Mouse (Mus musculus) spleen, adult 12 weeks (tissue): ENCODE measurements around the gene Ncapd3.
A peak's percentile ranks its signal among the peaks of the same experiment; 100 is the strongest.

Experiments used
- DNase-seq: peaks from one replicate; pipeline ENCODE4 v3.0.0; 2022; ENCODE audit warnings: low spot score

Ncapd3 gene

DNA sequence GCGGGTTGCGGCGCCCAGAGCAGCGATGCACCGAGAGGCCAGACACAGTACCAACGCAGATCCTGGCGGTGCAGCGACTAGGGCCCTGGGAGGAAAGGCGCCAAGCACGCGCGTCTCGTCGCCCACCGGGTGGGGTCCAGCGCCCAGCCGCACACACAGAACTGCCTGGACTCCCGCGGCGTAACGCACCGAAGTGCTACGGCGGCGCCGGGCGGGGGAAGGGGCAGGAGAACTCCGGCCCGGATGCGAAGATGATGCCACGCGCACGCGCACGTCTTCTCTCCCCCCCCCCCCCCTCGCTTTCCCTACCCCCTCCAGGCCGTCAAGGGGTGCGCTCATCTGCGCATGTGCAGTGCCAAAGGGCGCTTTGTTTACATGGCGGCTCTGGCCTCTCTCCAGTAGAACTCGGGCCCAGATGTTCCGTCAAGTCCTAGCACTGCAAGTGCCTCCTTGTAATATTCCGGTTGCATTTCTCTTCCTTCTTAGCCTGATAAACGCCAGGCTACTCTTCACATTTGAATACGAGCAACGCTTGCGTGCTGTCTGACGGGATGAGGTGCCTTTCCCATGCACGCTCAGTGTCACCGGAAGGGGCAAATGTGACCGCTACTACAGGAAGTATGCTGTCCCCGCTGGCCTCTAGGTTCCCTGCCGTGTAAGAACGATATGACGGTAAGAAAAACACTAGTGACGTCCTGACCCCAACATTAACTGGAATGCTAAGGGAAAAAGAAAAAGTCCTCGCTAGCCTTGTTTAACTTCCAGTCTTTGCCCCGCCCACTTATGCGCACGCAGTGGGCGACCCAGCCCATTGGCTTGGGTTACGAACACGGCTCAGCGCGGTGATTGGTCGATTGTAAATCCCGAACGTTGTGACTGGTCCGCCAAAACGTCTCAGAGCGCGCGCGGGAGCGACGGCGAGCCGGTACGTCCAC lies at the start of gene Ncapd3, which contains the start of gene Vps26b:
Gene Ncapd3, plus strand, starts transcription at position 348 of the 935 bp plus-strand sequence.
Gene Vps26b, minus strand, starts transcription at position 238 of the 935 bp plus-strand sequence.
- DNase-seq = peak; percentile 94

DNA sequence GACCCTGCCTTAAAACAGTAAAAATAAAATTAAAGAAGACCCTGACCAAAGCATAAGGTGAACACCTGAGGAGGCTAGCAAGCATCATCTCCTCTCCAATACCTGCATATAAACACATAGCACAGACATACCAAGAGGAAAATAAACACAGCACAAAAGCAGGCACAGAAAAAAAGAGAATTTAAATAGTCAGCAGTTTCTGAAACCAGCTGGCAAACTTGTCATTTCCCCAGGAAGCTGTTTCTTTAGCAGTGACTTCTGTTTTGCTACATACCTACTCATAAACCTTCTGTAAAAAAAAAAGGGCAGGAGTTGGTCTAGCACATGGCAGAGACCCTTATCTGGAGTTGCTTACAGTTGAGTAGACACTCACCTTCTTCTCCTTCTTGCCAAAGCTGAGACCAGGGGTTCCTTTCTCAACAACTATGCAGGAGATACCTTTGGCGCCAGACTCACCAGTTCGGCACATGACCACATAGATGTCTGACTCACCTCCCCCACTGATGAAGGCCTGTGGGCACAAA lies 44.8 kb upstream of the Ncapd3 start:
- DNase-seq = no peak

DNA sequence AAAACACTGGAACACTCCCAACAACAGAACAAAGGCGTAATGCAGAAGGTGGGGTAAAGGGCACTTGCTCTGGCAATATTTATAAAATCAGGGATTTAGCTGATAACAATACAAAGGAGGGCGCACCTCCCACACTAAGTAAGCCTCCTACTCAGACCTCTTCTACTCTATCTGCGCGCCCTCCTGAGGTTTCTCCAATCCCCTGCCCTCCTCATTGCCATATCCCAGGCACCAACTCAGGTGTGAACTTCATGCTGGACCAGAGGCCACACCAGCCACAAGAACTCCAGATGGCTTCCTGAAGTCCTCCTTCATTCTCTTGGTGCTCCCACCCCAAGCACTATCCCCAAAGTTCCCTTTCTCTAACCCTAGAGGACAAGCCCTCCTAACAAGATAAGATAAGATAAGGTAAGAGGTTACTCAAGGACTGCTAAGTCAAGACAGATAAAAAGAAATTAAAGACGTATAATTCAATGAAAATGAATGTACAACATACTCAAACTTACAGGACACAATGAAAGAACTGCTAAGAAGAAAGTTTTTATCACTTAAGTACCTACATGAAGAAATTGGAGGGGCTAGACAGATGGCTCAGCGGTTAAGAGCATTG lies 44.2 kb upstream of the Ncapd3 start:
- DNase-seq = no peak

DNA sequence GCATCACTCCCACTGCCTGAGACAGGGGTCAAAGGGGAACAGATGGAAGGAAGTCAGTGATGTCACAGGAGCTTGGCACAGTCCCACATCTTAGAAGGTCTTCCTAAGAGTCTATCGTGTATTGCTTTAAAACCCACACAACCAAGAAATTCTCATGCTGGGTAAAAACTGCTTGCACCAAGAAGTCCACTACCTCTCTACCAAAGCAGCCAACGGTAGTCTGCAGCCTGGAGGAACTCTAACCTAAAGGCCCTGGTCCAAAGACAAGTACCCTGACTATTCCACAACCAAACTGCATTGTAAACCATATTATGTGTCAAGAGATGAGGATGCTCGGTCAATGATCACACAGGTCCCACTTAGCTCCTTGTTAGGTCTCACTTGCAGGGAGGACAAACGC lies 39.8 kb upstream of the Ncapd3 start:
- DNase-seq = no peak

DNA sequence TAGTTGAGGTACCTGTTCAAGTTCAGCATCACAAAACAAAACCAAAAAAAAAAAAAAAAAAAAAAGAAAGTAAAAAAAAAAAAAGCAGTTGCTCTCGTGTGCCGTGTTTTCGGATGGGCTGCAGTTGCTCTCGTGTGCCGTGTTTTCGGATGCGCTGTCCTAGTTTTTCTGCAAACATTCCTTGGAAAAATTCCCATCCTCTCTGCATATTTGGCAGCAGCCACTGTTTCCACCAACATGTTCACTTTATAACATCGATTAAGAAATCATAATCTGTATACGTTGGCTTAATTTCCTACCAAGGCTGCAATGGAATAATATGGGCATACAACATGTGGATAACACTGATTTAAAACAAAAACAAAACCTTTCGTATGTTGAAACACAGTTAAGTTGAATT lies 36.9 kb upstream of the Ncapd3 start:
- DNase-seq = no peak

DNA sequence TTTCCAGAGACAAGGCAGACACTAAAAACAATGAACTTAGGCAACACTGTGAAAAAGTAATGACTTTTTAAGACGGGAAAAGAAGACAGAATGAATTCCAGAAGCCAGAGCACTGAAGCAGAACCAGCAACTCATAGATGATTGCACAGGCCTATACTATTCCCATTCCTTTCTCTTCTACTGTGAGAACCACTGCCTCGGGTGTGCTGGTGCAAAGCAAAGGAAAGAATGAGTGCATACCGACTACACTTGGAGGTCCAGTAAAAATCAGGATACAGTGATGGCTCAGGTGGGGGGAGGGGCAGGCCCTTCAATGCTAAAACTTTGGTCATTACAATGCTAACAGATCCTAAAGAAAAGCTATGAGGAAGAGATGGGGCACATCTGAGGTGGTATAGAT lies 36.1 kb upstream of the Ncapd3 start:
- no peak for DNase-seq

DNA sequence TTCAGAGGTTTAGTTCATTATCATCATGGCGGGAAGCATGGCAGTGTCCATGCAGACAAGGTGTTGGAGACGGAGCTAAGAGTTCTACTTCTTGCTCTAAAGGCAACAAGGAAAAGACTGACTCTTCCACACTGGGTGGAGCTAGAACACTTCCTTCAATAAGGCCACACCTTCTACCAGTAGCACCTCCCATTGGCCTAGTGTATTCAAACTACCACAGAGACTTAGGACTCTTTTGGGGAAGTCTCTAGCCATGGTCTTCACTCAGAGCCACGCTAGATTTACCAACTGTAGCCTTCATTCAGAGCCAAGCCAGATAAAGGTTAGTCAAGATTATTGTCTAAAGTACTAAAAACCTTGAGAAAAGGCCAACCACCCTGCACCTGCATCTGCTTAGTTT lies 32.9 kb upstream of the Ncapd3 start:
- DNase-seq = no peak

DNA sequence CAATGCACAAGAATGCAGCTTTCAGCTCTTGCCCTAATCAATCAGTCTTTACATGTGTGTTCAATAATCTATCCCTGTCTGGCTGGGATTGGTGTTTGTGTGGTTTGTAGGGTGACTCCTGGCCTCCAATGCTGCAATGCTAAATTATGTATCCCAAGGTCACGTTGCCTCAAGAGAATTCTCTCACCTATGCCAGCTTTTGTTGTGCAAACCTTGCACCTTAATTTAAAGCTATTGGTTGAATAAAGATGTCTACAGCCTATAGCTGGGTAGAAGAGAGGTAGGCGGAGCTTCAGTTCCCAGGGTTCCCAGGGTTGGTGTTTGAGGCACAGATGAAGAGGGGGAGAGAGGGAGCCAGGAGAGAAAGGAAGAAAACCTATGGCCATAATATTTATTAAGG lies 32.5 kb upstream of the Ncapd3 start:
- no peak for DNase-seq

DNA sequence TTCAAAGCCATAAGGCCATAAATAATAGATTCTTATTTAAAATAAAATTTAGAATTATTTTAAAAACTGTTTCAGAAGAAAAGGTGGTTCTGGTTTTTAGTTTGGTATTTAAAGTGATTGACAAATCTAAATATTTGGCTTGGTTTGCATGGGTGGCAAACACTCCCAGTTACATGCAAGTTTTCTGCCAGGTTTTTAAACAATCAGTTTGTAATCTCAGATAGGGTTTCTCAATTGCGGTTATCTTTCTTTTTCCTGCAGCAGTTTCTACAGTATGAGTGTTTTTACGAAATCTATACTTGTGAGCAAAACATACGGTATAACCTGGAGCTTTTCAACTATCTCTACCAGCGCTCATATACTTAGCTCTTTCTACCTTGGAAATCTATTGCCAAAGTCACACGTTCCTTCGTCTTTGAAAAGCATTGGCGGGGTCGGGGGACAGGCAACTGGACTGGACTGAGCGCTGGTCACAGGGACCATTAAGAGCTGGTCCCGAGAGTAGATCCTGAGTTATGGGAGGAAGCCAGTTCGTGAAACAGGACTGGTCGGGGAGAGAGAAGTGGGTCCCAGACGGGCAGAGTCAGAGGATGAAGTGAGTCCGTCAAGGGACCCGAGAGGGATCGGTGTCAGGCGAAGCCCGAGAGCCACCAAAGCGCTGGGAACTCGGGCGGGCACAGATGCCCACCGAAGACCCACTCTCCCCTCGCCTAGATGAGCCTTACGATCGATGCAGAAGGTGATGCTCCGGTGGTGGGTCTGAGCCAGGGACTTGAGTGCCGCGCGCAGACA lies 31.1 kb upstream of the Ncapd3 start:
- DNase-seq = no peak

DNA sequence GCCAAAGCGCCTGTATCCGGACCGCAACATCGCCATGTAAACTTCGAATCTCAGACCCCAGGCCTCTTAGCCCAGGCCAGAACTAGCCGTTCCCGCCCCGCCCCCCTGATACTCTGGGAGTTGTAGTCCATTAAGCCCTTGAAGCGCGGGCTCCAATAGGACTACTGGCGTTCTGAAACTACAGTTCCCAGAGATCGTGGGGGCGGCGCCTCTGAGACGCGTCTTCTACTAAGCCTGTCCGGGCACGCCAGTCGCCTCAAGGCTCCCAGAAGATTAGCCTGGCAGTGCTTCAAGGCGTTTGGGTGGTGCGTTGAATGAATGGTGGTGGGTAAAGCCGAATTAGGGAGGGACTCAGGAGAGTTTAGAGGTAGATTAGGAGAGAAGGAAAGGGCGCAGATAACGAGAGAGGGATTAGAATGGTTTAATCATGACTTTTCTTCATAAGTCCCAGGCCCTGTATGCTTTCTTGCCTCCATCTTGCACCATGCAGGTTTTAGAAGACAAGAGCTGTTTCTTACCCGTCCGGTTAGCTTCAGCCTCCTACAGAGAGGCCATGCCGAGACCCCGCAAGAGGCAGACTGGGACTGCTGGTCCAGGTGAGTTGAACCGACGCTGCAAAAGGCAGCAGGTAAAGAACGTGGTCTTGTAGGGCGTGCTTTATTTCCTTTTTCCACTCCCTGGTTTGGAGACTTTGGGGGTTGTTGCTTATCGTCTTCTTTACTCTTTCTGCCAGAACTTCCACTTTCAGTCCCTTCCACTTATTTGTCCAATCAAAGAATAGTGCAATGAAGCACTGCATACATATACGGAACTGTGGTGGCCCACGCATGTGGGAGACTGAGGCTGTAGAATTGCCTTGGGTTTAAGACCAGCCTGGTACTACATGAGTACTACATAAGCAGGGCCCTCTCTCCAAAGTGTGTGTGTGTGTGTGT lies 30.2 kb upstream of the Ncapd3 start, which contains the start of the genes Acad8 and Thyn1:
Gene Acad8, minus strand, starts transcription at position 106 of the 935 bp plus-strand sequence.
Gene Thyn1, plus strand, starts transcription at position 250 of the 935 bp plus-strand sequence.
- DNase-seq = peak; percentile 80

DNA sequence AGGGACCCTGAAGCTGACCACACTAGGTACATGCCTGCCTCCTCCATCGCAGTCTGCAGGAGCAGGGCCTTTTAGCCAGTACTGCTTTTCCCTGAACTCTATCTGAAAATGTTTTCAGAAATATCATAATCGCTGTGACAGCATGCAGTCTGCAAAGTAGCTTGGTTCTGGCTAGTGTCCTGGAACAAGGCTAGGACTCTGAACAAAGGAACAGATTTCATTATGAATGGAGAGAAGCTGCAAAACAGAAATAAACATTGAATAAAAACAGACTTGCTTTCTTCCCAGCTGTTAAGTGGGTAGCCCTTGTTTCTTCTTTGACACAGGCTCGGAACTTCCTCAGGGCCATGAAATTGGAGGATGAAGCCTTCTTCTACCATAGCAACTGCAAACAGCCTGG lies 24.7 kb upstream of the Ncapd3 start:
- DNase-seq = no peak

DNA sequence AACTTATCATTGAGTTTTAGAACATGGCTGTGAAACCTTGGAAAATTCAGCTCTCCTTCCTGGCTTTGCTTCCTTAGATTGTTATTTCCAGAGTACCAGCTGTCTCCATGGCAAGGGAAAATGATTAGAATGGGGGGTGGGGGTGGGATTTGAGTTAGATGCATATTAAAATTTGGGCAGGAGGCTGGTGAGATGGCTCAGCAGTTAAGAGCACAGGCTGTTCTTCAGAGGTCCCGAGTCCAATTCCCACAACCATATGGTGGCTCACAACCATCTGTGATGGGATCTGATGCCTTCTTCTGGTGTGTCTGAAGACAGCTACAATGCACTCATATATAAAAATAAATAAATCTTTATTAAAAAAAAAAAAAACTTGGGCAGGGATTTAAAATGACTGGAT lies 24.0 kb upstream of the Ncapd3 start:
- DNase-seq = no peak

DNA sequence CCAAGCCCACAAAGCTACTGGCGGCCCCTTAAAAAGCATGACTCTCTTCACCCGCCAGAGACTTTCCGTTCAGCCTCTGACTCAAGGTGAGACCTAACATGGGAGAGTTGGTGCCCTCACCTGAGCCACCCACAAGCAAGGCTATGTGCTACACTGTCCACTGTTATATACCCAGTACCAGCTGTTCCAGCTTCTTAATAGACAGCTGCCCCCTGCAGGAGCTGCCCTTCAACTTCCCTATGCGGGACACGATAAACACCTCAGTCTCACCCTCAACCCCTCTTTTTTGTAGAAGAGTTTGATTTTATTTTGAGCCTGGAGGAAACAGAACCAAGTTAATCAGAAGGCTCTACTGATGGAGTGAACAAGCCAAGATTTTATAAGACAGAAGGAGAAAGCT lies 23.1 kb upstream of the Ncapd3 start:
- DNase-seq = no peak

DNA sequence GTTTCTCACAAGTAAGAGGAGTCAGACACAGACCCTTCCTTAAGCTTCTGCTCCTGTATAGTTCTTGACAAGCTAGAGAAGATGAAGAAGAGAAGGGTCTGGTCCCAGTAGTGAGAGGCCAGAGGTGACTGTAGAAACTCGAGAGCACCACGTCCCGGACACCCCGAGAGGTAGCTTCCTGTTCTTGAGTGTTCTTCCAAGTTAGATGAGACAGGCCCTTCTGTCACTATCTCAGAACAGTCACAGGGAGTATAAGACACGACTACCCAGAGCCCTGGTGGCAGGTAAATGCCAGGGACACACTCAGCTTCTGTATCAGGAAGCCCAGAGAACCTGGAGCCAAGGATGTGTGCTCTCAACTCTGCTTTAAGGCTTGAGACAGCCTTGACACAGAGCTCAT lies 20.7 kb upstream of the Ncapd3 start:
- DNase-seq = no peak

DNA sequence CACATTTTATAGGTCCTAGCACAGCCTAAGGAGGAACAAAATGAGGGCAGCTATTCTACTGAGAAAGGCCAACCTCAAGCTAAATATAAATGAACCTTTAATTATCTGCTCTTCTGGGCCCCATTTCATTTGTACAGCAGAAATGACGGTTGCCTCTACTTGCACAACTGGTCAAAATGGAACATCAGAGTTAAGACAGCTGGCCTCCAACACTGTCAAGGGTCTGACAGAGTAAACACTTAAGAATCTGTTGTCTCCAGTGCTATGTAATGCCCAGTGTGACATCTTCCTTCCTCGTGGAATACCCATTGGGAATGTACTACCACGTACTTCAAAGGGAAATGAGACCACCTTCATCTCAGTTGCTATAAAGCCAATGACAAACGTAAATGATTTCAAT lies 18.4 kb upstream of the Ncapd3 start:
- DNase-seq = no peak

DNA sequence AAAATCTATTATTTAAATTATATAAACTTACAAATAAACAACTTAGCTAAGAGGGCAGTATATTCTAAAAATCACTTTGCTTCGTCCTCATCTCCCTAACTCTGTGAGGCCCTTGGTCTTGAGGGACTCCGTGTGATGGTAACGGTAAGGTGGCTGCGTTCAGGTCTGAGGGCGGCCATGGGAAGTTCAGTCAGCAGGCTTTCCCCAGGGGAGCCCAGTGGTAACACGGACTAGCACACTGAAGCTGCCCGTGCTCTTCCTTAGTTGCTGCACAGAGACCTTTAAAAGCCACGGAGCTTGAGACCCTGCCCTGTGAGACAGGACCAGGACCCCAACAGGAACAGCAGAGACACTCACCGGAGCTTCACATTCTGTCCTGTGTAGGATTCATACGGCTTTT lies 11.0 kb upstream of the Ncapd3 start:
- DNase-seq = no peak

DNA sequence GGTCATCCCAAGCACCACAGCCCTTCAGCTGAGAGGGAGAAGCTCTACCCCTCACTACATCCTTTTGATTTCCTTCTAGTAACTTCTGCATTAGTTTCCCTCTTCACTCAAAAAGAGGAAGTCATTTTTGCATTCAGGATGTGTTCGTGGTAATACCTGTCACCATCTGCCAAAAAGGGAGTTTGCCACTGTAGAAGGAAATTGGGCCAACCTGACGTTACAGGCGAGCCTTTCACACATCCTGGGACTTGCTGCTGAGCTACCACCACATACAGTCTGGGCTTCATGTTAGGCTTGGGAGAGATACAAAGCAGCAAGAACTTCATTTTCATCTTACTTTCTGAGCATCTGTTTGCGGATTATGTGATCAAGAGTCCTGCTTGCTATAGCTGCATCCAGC lies 6.3 kb upstream of the Ncapd3 start:
- DNase-seq = peak; percentile 10

DNA sequence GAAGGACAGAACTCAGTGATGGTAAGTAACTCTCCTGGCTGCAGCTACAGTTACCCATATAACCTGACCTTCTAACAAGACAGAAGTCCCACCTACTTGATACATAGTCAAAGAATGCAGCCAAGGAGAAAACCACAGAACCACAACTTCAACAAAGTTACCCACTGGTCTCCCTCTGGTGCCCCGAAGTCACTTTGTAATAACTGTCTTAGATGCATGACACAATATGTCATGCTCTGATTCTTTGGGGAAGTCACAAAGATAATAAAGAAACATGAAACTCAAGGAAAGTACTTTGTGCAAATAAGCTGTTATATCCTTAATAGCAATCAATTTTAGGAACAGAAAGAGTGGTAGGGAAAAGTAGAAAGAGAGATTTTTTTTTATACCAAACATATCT lies 3.3 kb upstream of the Ncapd3 start:
- peak; percentile 12 for DNase-seq

DNA sequence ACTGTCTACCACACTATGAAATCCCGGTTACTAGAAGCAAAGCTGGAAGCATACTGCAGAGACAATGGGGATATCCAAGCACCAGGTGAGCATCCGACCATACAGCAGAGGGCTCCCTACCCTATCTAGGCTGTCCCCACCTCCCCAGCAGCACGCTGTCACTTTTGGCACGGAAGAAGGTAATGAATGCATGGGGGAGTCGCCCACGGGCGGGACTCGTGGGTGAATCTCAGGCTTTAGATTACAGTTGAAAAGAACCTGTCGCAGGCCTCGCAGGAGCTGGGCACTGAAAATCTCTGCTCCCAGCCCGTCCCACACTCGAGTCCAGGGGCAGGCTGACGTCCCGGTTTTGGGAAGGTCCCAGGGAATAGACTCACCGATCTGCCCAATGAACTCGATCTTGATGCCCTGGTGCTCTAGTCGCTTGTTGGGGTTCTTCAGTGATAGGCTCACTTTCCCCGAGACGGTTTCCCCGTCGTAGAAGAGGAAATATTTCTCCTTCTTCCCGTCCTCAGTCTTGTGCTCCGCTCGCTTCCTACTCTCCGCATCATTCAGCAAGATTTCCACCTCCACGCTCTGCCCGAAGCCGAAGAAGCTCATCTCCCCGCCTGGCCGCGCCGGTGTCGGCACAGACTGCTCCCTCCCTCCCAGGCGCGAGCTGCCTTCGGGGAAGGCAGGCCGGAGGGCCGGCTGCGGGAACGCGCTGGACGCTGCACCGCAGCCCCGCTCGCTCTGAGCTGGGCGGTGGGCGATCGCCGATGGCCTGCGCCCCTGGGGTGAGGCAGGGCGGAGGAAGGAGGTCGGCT lies 750 bp upstream of the Ncapd3 start:
- peak; percentile 25 for DNase-seq

DNA sequence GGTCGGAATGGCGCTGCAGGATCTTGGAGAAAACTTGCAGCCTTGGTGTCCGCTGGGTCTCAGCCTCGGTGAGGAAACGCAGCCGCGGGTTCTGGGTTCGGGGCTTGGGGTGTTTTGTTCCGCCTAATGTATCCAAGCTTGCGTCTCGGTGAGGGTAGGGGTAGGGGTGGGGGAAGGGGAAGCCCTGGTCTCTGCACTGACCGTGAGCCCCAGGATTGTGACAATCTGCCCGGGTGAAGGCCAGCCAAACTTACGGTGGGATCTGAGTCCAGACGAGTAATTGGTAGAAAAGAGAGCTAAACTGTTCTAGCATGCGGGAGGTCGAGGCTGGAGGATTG lies 757 bp downstream of the Ncapd3 start:
- no peak for DNase-seq
